Mouse (Mus musculus): ENCODE measurements around the gene Gm20532. TPM values are rescaled to one million over a fixed set of nuclear protein-coding genes. Genes with fewer than 3 reads are reported as not detected.

Gm20532 gene
- polyA plus RNA-seq, 1 experiment from 2014 or later, result not detected

GRCm38 (mm10) chr2:26599965-26600364 is 13.5 kb downstream of the Gm20532 start:
- Histone ChIP-seq H3K36me3 (no peaks in the 10 kb centered on the region), H3K4me3 (no peak overlapping the region), H3K4me1 (replicated peaks) (peaks cover 13% of the 10 kb centered on the region), H3K27me3 (peaks cover 22% of the 10 kb centered on the region), H3K9ac (no peak overlapping the region), H3K4me2 (no peak overlapping the region), H3K27ac (replicated peaks) (no peak overlapping the region), H3K9me3 (no peaks in the 10 kb centered on the region)
- WGBS, result 85% methylated on average over 4 of the region's 4 CpGs
- ATAC-seq (ENCODE audit: low FRiP score, low read depth), result no peak

GRCm38 (mm10) chr2:26600664-26601063 is 14.2 kb downstream of the Gm20532 start:
- H3K4me3 ChIP-seq, result no peak overlapping the region
- 94% methylated on average over 2 of the region's 2 CpGs for WGBS
- ATAC-seq (ENCODE audit: low FRiP score, low read depth), result no peak
- H3K27me3 ChIP-seq, result peaks cover 24% of the 10 kb centered on the region
- no peaks in the 10 kb centered on the region for H3K36me3 ChIP-seq
- H3K27ac ChIP-seq (replicated peaks), result no peak overlapping the region
- H3K9me3 ChIP-seq, result no peaks in the 10 kb centered on the region
- H3K9ac ChIP-seq, result no peak overlapping the region
- peaks cover 13% of the 10 kb centered on the region for H3K4me1 ChIP-seq (replicated peaks)
- no peak overlapping the region for H3K4me2 ChIP-seq

DNA sequence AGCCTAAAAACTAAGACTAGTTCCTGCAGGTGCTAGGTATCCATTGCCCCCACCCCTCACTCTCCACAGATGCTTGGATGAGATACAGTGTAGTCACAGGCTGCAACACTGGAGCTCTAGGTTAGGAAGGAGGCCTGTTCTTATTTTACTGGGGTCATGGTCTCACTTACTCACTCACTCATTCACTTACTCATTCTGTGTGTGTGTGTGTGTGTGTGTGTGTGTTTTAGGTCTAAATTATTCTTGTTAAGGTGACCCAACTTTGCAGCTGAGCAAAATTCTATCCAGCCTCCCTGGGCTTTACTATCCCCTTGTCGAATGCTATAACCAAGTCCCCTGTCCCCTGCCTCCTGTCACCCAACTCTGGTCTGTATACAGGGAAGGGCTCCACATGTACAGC is 15.2 kb downstream of the Gm20532 start:
- Histone ChIP-seq H3K4me1 (replicated peaks) (peaks cover 13% of the 10 kb centered on the region), H3K27ac (replicated peaks) (no peak overlapping the region), H3K36me3 (no peaks in the 10 kb centered on the region), H3K9me3 (no peaks in the 10 kb centered on the region), H3K27me3 (peaks cover 24% of the 10 kb centered on the region), H3K9ac (no peak overlapping the region), H3K4me2 (no peak overlapping the region), H3K4me3 (no peak overlapping the region)
- 79% methylated on average over 1 of the region's 1 CpGs for WGBS
- no peak for ATAC-seq (ENCODE audit: low FRiP score, low read depth)

- Histone ChIP-seq H3K27me3 (peaks cover 24% of the 10 kb centered on the region), H3K27ac (replicated peaks) (no peak overlapping the region), H3K9me3 (no peaks in the 10 kb centered on the region), H3K4me3 (no peak overlapping the region), H3K4me1 (replicated peaks) (peaks cover 18% of the 10 kb centered on the region), H3K9ac (no peak overlapping the region), H3K36me3 (no peaks in the 10 kb centered on the region), H3K4me2 (no peak overlapping the region)
- ATAC-seq (ENCODE audit: low FRiP score, low read depth), result no peak
- WGBS, result 88% methylated on average over 5 of the region's 5 CpGs
These were observed 16.2 kb downstream of the Gm20532 start for GRCm38 (mm10) chr2:26602631-26603030.

DNA sequence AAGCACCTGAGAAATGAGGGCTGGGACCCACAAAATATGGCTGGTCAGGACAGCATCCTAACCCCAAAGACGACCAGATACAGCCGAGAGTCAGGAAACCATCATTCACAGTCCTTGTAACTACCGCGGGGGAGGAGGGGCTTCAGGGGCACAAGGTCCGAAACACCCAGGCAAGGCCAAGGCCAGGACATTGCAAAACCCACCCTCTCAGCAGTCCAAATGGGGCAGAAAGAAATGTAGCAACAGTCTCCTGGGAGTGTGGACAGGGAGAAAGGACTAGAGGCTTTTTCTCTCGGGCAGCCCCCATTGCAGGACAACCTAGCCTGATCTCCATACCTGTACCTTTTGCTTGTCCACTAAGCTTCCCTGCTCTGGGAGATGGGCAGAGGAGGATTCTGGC is 16.7 kb downstream of the Gm20532 start:
- peaks cover 18% of the 10 kb centered on the region for H3K4me1 ChIP-seq (replicated peaks)
- 22% methylated on average over 6 of the region's 6 CpGs for WGBS
- no peaks in the 10 kb centered on the region for H3K36me3 ChIP-seq
- no peak for ATAC-seq (ENCODE audit: low FRiP score, low read depth)
- H3K4me3 ChIP-seq, result peak overlapping the region; percentile 45
- H3K27ac ChIP-seq (replicated peaks), result no peak overlapping the region
- peak overlapping the region; percentile 80 for H3K4me2 ChIP-seq
- H3K27me3 ChIP-seq, result peaks cover 24% of the 10 kb centered on the region
- H3K9ac ChIP-seq, result no peak overlapping the region
- H3K9me3 ChIP-seq, result no peaks in the 10 kb centered on the region

GRCm38 (mm10) chr2:26603720-26604671 is 17.6 kb downstream of the Gm20532 start, which contains the start of gene Agpat2:
Gene Agpat2, minus strand, starts transcription at chr2:26604417.
- Histone ChIP-seq H3K9me3 (no peaks in the 10 kb centered on the region), H3K4me3 (peak within 1 kb of the TSS; percentile 45), H3K4me2 (peak within 1 kb of the TSS; percentile 80), H3K27me3 (peaks cover 24% of the 10 kb centered on the region), H3K36me3 (no peaks in the 10 kb centered on the region), H3K4me1 (replicated peaks) (peaks cover 18% of the 10 kb centered on the region), H3K9ac (peak within 1 kb of the TSS; percentile 50), H3K27ac (replicated peaks) (no peak within 1 kb of the TSS)
- WGBS, result under 1% methylated on average over 94 of the region's 103 CpGs
- ATAC-seq (ENCODE audit: low FRiP score, low read depth), result peak; percentile 54

- H3K4me3 ChIP-seq, result no peak overlapping the region
- no peaks in the 10 kb centered on the region for H3K9me3 ChIP-seq
- no peak for ATAC-seq (ENCODE audit: low FRiP score, low read depth)
- 84% methylated on average over 8 of the region's 8 CpGs for WGBS
- H3K9ac ChIP-seq, result no peak overlapping the region
- no peak overlapping the region for H3K27ac ChIP-seq (replicated peaks)
- H3K4me1 ChIP-seq (replicated peaks), result peaks cover 18% of the 10 kb centered on the region
- H3K27me3 ChIP-seq, result peaks cover 24% of the 10 kb centered on the region
- no peaks in the 10 kb centered on the region for H3K36me3 ChIP-seq
- no peak overlapping the region for H3K4me2 ChIP-seq
These were observed 18.9 kb downstream of the Gm20532 start for GRCm38 (mm10) chr2:26605331-26605730.

- 74% methylated on average over 3 of the region's 3 CpGs for WGBS
- H3K27me3 ChIP-seq, result peaks cover 24% of the 10 kb centered on the region
These were observed 20.1 kb downstream of the Gm20532 start for GRCm38 (mm10) chr2:26606579-26606978.

DNA sequence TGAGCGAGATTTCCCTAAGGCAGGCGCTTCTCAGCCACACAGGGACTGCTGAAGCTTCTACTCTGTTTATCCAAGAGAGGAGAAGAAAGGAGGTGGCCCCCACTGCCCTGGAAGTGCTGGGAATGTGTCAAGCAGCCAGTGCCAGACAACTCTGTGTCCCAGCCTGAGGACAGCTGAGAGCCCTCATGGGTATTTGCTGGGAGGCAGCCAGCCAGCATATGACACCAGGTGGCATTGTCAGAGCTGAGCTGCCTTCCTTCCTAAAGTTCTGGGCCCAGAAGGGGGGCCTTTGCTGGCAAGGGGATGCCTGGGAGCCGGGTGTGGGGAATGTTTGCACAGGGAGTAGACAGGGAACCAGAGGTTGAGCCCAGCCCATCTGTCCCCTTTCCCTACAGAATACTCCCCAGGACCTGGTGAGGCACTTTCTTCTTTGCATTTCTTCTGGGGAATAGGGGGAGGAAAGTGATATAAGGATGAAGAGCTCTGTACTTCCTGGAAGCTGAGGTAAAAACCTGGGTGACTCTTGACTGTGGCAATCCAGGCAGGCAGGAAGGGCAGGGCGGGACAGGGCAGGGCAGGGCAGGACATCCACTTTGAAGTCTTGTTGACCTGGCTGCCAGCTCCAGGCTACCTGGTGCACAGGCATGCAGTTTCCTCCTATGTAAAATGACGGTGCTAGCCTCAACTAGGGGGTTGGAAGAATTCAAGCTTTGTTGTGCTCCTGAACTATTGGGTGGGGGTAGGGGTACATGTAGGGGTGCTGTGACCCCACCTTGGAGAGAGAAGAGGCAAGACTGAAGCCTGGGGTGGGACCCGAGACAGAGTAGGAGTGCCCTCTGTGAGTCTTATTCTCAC is 20.8 kb downstream of the Gm20532 start:
- WGBS, result 58% methylated on average over 6 of the region's 6 CpGs
- H3K4me2 ChIP-seq, result no peak overlapping the region
- no peak overlapping the region for H3K9ac ChIP-seq
- no peak overlapping the region for H3K4me3 ChIP-seq
- ATAC-seq (ENCODE audit: low FRiP score, low read depth), result no peak
- H3K9me3 ChIP-seq, result no peaks in the 10 kb centered on the region
- peaks cover 24% of the 10 kb centered on the region for H3K27me3 ChIP-seq
- no peak overlapping the region for H3K27ac ChIP-seq (replicated peaks)
- peaks cover 18% of the 10 kb centered on the region for H3K4me1 ChIP-seq (replicated peaks)
- no peaks in the 10 kb centered on the region for H3K36me3 ChIP-seq

More at GRCm38 (mm10) chr2:26606579-26606978, 20.1 kb downstream of the Gm20532 start:
- no peak overlapping the region for H3K4me3 ChIP-seq
- no peak for ATAC-seq (ENCODE audit: low FRiP score, low read depth)
- H3K27ac ChIP-seq (replicated peaks), result no peak overlapping the region
- H3K4me1 ChIP-seq (replicated peaks), result peaks cover 18% of the 10 kb centered on the region
- H3K4me2 ChIP-seq, result no peak overlapping the region
- H3K9ac ChIP-seq, result no peak overlapping the region
- H3K9me3 ChIP-seq, result no peaks in the 10 kb centered on the region
- H3K36me3 ChIP-seq, result no peaks in the 10 kb centered on the region

GRCm38 (mm10) chr2:26608781-26609180 is 22.3 kb downstream of the Gm20532 start:
- Histone ChIP-seq H3K4me2 (no peak overlapping the region), H3K27ac (replicated peaks) (no peak overlapping the region), H3K36me3 (no peaks in the 10 kb centered on the region), H3K4me1 (replicated peaks) (peaks cover 12% of the 10 kb centered on the region), H3K27me3 (peaks cover 12% of the 10 kb centered on the region), H3K4me3 (no peak overlapping the region), H3K9me3 (no peaks in the 10 kb centered on the region), H3K9ac (no peak overlapping the region)
- no peak for ATAC-seq (ENCODE audit: low FRiP score, low read depth)

- no peak overlapping the region for H3K27ac ChIP-seq (replicated peaks)
- no peak overlapping the region for H3K4me3 ChIP-seq
- H3K9ac ChIP-seq, result no peak overlapping the region
- no peaks in the 10 kb centered on the region for H3K9me3 ChIP-seq
- H3K4me2 ChIP-seq, result no peak overlapping the region
- H3K4me1 ChIP-seq (replicated peaks), result peaks cover 8% of the 10 kb centered on the region
- H3K27me3 ChIP-seq, result peaks cover 9% of the 10 kb centered on the region
- H3K36me3 ChIP-seq, result no peaks in the 10 kb centered on the region
- ATAC-seq (ENCODE audit: low FRiP score, low read depth), result no peak
These were observed 22.8 kb downstream of the Gm20532 start for GRCm38 (mm10) chr2:26609261-26609661.

DNA sequence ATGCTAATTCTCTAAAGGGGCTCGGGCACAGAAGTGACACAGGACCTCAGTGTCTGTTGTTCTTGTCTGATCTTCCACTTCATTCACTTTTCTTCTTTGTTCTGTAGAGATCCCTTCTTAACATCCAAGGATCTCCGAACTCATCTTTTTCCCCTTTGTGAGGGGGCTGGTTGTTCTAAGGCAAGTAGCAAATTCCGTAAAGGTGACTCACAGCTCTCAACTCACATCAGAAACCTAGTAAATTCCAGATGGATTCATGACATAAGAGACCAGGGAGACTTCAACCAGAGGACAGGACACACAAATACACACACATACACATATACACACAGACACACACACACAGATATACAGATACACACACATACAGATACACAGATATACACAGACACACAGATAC is 24.1 kb downstream of the Gm20532 start:
- 76% methylated on average over 3 of the region's 3 CpGs for WGBS
- no peak overlapping the region for H3K4me2 ChIP-seq
- H3K27me3 ChIP-seq, result no peaks in the 10 kb centered on the region
- no peak overlapping the region for H3K27ac ChIP-seq (replicated peaks)
- H3K9ac ChIP-seq, result no peak overlapping the region
- ATAC-seq (ENCODE audit: low FRiP score, low read depth), result no peak
- no peak overlapping the region for H3K4me3 ChIP-seq
- peaks cover 5% of the 10 kb centered on the region; the same call in 1 of the 2 replicates for H3K4me1 ChIP-seq (replicated peaks)
- H3K36me3 ChIP-seq, result no peaks in the 10 kb centered on the region
- no peaks in the 10 kb centered on the region for H3K9me3 ChIP-seq
